Mouse (Mus musculus) C2C12 (cell line): Measurements from ENCODE around the gene Elfn1. TPM values are rescaled to one million over a fixed set of nuclear protein-coding genes. Genes with fewer than 3 reads are reported as not detected.
"Not testable (repeated sequence)": the region's sequence is repeated elsewhere in the genome, so short reads cannot be mapped to it uniquely, and the experiment has no call there.

Experiments used
- H3K27me3 ChIP-seq: one replicate; pipeline ENCODE4 v1.6.1; 2011; ENCODE audit not compliant: control insufficient read depth, insufficient read depth, insufficient read length
- H3K36me3 ChIP-seq: one replicate; pipeline ENCODE4 v1.6.1; 2011; ENCODE audit not compliant: control insufficient read depth, insufficient read depth
- H3K4me3 ChIP-seq: one replicate; pipeline ENCODE4 v1.5.1; 2011; ENCODE audit warnings: mild to moderate bottlenecking, control low read depth; ENCODE audit not compliant: poor library complexity, insufficient read depth, severe bottlenecking
- H3K79me2 ChIP-seq: one replicate; pipeline ENCODE4 v1.6.1; 2011; ENCODE audit not compliant: control insufficient read depth, insufficient read depth
- H3K79me3 ChIP-seq: one replicate; pipeline ENCODE4 v1.6.1; 2011; ENCODE audit warnings: low read depth, control low read depth
- H3ac ChIP-seq: one replicate; pipeline ENCODE3; 2011; ENCODE audit warnings: low read depth; ENCODE audit not compliant: control insufficient read depth, insufficient read length
- CEBPB ChIP-seq: IDR thresholded peaks from one replicate; pipeline ENCODE4 v1.6.1; 2011; ENCODE audit warnings: low read depth, mild to moderate bottlenecking, control low read depth, moderate library complexity
- CTCF ChIP-seq: IDR thresholded peaks from one replicate; pipeline ENCODE4 v1.5.1; 2011; ENCODE audit not compliant: control insufficient read depth, insufficient read depth, insufficient read length
- FOSL1 ChIP-seq: IDR thresholded peaks from one replicate; pipeline ENCODE4 v1.8.0; 2011; ENCODE audit warnings: mild to moderate bottlenecking, low read length; ENCODE audit not compliant: poor library complexity, insufficient read depth, severe bottlenecking
- MAX ChIP-seq: IDR thresholded peaks from one replicate; pipeline ENCODE4 v1.6.1; 2011; ENCODE audit warnings: mild to moderate bottlenecking, control low read depth
- MYOD1 ChIP-seq: IDR thresholded peaks from one replicate; pipeline ENCODE4 v1.6.1; 2011; ENCODE audit warnings: low read depth; ENCODE audit not compliant: control insufficient read depth, insufficient read length
- MYOG ChIP-seq: IDR thresholded peaks from one replicate; pipeline ENCODE4 v1.6.1; 2011; ENCODE audit not compliant: control insufficient read depth, insufficient read length; ENCODE audit errors: extremely low read depth
- USF1 ChIP-seq: IDR thresholded peaks from one replicate; pipeline ENCODE4 v1.6.1; 2011; ENCODE audit warnings: low read depth, mild to moderate bottlenecking, control low read depth, moderate library complexity
- polyA plus RNA-seq: library from polyadenylated mRNA; unstranded; fragments of >200 nt; fragmentation: generic; extraction: Trizol; gene quantifications from one replicate; pipeline ENCODE4 v1.2.1, GENCODE M21; 2012; ENCODE audit warnings: missing spikeins

Elfn1 gene
- polyA plus RNA-seq, 1 experiment, result 0.04 TPM

- Histone ChIP-seq H3K79me3 (no peaks in the 10 kb centered on the region), H3K36me3 (no peaks in the 10 kb centered on the region), H3K4me3 (no peak overlapping the region), H3K79me2 (no peaks in the 10 kb centered on the region), H3K27me3 (peaks cover 21% of the 10 kb centered on the region), H3ac (no peak overlapping the region)
- no peak for TF ChIP-seq MYOG
- no peak for TF ChIP-seq CTCF
- no peak for TF ChIP-seq USF1
- no peak for TF ChIP-seq FOSL1
- TF ChIP-seq MYOD1, result no peak
- TF ChIP-seq CEBPB, result no peak
- TF ChIP-seq MAX, result no peak
Observed at GRCm38 (mm10) chr5:139978525-139979276, 71.0 kb downstream of the Elfn1 start.

GRCm38 (mm10) chr5:139979371-139979770 lies 71.6 kb downstream of the Elfn1 start:
- H3K79me3 ChIP-seq, result no peaks in the 10 kb centered on the region
- no peaks in the 10 kb centered on the region for H3K36me3 ChIP-seq
- no peak overlapping the region for H3K4me3 ChIP-seq
- no peak for TF ChIP-seq CTCF
- no peak for TF ChIP-seq FOSL1
- no peak for TF ChIP-seq USF1
- no peak for TF ChIP-seq MYOG
- no peak for TF ChIP-seq MAX
- TF ChIP-seq MYOD1, result no peak
- TF ChIP-seq CEBPB, result no peak
- no peak overlapping the region for H3ac ChIP-seq
- H3K79me2 ChIP-seq, result no peaks in the 10 kb centered on the region
- H3K27me3 ChIP-seq, result peaks cover 21% of the 10 kb centered on the region

- Histone ChIP-seq H3K36me3 (no peaks in the 10 kb centered on the region), H3K27me3 (peaks cover 25% of the 10 kb centered on the region), H3K4me3 (no peak overlapping the region), H3K79me2 (no peaks in the 10 kb centered on the region), H3ac (no peak overlapping the region), H3K79me3 (no peaks in the 10 kb centered on the region)
- TF ChIP-seq CTCF (no peak), MAX (no peak)
Observed at GRCm38 (mm10) chr5:139981976-139982375, 74.2 kb downstream of the Elfn1 start.

DNA sequence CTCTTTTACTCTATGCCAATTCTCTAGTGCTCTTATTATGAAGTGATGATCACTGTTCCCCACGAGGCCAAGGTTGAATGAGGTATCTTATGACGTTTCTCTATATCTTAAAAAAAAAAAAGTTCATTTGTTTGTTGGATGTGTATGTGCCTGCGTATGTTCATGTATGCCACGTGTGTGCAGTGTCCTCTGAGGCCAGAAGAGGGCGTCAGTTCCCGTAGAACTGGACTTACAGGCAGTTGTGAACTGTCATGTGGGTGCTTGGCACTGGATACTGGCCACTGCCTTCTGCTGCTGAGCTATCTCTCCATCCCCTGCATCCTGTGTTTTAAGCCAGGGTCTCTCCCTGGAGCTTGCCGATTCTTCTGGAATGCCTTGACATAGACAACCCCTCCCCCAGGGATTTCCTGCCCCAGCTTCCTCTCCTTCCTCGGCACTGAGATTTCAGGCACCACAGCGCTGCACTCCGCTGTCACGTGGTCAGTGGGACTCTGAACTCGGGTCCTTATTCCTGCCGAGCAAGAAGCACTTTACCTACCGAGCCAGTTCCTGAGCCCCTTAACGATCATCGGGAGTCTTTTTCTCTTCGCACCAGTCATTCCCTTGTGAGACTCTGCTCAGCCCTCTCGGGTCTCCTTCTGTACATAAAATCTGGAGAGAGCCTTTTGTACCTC lies 77.5 kb downstream of the Elfn1 start:
- peaks cover 25% of the 10 kb centered on the region for H3K27me3 ChIP-seq
- H3K79me2 ChIP-seq, result no peaks in the 10 kb centered on the region
- no peaks in the 10 kb centered on the region for H3K79me3 ChIP-seq
- no peak overlapping the region for H3ac ChIP-seq
- no peak overlapping the region for H3K4me3 ChIP-seq
- TF ChIP-seq FOSL1, result no peak
- TF ChIP-seq USF1, result no peak
- no peak for TF ChIP-seq CTCF
- TF ChIP-seq MYOG, result no peak
- no peak for TF ChIP-seq CEBPB
- TF ChIP-seq MAX, result no peak
- no peak for TF ChIP-seq MYOD1
- no peaks in the 10 kb centered on the region for H3K36me3 ChIP-seq

- Histone ChIP-seq H3ac (no peak overlapping the region), H3K4me3 (no peak overlapping the region), H3K79me2 (no peaks in the 10 kb centered on the region), H3K27me3 (no peaks in the 10 kb centered on the region), H3K79me3 (no peaks in the 10 kb centered on the region), H3K36me3 (no peaks in the 10 kb centered on the region)
- no peak for TF ChIP-seq MAX
- no peak for TF ChIP-seq USF1
- no peak for TF ChIP-seq CEBPB
- TF ChIP-seq MYOD1, result no peak
- no peak for TF ChIP-seq FOSL1
- TF ChIP-seq CTCF, result no peak
- no peak for TF ChIP-seq MYOG
Observed at GRCm38 (mm10) chr5:139991531-139991930, 83.8 kb downstream of the Elfn1 start.

DNA sequence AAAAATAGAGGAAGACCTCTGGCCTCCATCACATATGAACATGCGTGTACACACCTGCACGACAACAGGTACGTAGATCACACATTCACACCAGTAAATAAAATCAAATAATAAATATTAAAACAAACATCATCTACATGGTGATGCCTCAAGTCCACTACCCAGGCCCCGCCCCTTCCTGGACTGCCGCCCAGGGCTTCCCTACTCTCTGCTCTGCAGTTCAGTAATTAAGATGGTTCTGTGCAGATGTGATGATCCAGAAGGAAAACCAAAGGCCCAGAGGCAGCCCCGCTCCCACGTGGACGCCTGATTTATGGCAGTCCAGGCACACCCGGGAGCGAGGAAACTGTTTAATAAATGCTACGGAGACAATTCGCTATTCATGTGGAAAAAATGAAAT lies 90.6 kb downstream of the Elfn1 start:
- not testable (repeated sequence) for H3K27me3 ChIP-seq, H3K79me2 ChIP-seq, H3K79me3 ChIP-seq, H3ac ChIP-seq, H3K4me3 ChIP-seq, H3K36me3 ChIP-seq
